Mouse (Mus musculus) adrenal gland, postnatal 25 days (tissue): ENCODE measurements around the gene Fance. TPM values are rescaled to one million over a fixed set of nuclear protein-coding genes. Genes with fewer than 3 reads are reported as not detected.

ENCODE experiments used
- DNase-seq: peaks from one replicate; pipeline ENCODE4 v3.0.0; 2021; ENCODE audit warnings: mixed read lengths
- long read RNA-seq: library from polyadenylated mRNA; stranded (forward); transcript quantifications from one replicate; pipeline ENCODE4 v2.0.0, GENCODE M21; 2021
- total RNA-seq: library from RNA; stranded (reverse); gene quantifications from 2 replicates; pipeline ENCODE4 v1.2.3, GENCODE M21; 2021

Fance gene
- total RNA-seq: 34.6 and 35.0 TPM in 2 replicates
- long read RNA-seq, transcript Fance-203 (10 exons, 2,025 nt): major isoform, 12 of 46 reads
- long read RNA-seq, transcript Fance-201 (10 exons, 1,942 nt): minor isoform, 5 of 46 reads
- long read RNA-seq, partial matches to known transcripts: 5 of 46 reads
- long read RNA-seq, other reads (novel, unspliced or antisense): 21 of 46 reads

GRCm38 (mm10) chr17:28313212-28313879 is at the start of gene Fance:
TSS of gene Fance (plus strand) at chr17:28313519.
- peak; percentile 95 for DNase-seq

DNA sequence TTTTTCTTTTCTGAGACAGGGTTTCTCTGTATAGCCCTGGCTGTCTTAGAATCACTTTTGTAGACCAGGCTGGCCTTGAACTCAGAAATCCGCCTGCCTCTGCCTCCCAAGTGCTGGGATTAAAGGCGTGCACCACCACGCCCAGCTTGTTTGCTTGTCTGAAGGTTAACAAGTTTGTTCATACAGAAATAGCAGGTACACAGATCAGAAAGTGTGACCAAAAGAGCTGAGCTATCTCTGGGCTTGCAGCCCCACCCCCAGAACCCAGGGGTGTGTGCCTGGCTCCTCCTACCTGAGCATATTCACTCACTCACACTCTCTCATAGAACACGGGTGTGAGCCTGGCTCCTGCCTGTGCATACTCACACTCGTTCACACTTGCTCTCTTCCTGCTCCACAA is 46.1 kb upstream of the Fance start:
- DNase-seq: no peak

GRCm38 (mm10) chr17:28270165-28270564 is 43.2 kb upstream of the Fance start:
- no peak for DNase-seq

DNA sequence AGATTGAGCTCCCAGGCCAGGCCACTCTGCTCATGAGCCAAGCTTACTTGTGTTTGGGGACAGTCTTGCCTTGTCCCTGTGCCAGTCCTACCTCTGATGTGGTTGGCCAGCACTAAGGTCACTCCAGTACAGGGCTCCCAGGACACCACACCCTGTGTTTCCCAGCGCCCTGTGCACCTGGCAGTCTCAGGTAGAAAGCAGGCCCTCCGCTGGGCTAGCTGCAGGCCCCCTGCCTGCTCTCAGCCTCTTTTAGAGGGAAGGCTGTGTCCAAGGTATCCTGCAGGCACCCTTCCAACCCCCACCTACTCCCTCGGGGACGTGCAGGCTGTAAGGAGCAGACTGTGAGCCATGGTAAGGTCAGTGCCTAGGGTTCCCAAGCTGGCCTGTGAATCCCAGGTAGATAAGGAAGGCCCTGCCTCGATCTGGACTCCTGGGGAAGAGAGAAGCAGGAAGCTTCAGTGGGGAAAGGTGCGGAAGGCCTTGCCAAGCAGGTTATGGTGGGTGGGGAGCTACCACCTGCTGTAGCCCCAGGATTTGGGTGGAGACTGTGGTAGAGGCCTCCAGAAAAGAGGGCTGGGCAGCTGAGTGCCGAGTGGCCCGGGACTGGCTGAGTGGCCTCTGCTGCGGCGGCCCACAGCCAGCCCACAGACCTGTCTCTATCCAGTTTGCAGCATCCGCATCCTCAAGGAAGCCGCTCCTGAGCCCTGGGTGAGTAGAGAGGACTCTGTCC is 41.6 kb upstream of the Fance start:
- DNase-seq: no peak

DNA sequence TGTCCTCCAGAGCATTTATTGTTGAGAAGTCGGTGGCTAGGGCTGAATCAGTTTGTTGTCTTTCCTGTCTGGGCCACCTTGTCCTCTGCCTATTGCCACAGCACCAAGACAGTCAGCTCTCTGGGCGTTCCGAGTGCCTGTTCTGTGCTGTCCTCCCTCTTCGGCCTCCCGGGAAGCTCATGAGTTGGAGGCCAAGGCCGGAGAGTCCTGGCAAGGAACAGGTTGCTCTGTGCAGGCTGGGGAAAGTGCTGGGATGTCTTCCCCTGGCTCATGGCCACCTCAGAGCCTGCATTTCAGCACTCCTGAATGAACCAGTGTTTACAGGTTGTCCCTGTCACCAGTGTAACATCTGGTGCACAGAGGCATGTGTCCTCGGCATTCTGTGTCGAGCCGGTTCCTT is 41.0 kb upstream of the Fance start:
- DNase-seq: no peak

DNA sequence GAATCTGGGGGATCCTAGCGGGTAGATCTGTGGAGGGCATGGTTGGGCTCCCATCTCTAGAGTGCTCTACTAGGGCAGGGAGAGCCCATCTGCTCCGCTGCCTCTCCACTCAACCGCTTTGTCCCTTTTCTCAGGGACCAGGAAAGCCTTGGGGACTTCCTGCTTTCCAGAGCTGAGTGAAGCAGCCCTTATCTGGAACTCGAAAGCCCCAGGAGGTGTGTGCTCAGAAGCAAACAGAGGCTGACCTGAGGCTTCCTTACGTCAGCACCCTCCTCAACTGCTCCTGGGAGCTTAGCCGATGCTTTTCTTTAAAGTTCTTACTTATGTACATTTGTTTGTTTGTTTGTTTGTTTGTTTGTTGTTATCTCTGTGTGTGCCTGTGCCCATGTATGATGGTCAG is 40.5 kb upstream of the Fance start:
- DNase-seq: no peak

DNA sequence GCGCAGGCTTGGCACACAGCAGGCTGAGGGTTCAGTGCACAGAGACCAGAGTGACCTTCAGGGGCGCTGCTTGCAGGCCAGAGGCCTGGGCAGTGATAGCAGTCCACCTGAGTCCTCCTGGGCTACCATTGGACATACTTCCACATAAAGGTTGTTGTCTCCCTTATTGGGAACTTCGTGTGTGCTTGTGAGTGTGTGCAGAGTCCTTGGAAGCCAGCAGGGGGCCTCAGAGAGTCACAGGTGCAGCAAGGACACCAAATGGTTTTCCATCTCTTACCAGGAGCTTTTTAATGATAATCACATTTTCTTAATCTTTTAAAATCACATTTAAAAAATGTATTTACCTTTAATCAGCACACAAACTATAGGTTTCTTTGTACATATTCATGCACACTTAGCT is 38.6 kb upstream of the Fance start:
- DNase-seq: peak; percentile 47

DNA sequence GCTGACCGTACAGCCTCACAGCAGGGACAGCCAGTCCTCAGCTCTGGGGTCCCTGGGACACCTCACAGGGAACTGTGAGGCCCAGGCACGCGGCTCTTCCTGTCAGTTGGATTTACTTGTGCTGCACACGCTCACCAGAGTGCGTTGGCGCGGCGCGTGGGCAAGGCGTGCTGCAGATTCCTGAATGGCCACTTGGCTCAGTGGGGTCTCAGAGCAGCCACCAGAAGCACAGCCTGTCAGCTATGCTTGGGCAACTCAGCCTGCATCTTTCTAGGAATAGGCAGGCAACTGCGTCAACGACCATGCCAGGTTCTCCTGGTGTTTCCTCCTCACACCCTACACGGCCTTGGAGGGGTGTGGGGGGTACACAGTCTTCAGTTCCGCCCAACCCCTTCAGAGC is 36.1 kb upstream of the Fance start:
- no peak for DNase-seq

DNA sequence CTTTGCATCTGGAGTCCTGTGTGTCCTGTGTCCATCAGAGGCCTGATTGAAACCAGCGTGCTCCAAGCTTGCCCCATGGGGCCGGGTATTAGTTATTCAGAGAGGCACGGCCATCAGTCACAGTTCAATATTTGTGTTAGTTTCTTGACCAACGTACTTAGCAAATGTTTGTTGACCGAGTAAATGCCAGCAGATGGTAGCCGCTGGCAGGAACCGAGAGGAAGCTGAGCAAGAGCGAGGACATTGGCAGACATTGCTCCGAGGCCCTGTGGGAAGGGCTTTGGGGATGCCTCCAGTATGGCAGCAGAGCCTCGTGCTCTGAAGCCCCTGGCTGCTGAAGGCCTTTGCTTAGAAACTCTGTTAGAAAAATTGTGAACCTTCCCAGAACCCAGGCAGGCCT is 35.6 kb upstream of the Fance start:
- DNase-seq: no peak

DNA sequence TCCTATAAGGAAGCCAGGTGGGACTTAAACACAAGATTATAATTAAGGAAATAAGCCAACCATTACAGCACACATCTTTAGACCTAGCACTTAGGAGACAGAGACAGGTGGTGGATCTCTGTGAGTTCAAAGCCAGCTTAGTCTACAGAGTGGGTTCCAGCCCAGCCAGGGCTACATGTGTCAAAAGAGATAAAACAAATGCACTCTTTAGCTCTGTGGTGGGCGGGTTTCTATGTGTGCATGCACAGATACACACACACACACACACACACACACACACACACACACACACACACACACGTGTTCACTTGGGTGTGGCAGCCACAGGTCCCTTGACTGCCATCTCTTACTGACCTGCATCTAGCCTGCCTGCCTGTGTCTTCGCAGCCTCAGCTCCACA is 35.2 kb upstream of the Fance start:
- no peak for DNase-seq

DNA sequence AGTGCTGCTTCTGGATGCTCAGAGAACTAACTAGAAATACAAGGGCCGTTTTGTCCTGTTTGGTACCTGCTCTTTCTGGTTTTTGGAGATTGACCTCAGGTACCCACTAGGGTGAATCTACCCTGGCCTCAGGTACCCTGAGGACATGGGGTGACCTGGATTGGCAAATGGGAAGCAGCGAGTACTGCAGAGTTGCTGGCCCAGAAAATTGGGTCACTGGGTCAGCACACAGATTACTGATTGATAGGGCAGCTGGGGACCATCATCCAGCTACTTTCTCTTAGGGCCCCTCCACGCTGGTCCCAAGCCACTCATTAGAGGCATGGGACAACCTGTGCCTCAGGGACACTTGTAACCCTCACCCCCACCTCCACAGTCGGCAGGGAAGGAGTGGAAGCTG is 34.1 kb upstream of the Fance start:
- DNase-seq: no peak

DNA sequence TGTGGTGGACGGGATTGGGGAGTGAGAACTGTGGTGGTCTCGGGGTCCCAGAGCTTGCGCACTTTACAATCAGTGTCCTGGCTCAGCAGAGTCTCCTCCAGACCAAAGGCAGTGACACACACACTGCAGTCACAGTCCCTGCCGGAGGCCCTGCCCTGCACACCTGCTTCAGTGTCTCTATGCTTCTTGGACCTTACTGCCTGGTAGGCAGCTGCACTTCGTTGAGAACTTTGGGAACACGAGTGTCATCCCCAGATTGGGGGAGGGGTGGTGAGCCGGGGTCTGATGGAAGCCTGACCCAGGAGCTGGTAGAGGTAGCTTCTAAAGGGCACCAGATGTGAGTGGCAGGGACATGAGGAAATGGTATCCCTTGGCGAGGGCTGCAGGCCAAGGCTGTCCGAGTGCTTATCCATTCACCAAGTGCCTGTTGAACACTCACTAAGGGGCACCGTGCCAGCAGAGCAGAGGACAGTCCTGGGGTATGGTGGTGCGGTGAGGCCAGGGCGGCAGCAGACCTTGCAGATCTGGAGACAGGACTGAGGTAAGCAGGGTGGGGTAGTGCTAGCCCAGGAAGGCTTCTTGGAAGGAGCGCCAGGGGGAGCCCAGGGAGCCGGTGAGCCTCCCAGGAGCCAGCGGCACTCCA is 33.4 kb upstream of the Fance start:
- DNase-seq: peak; percentile 92

GRCm38 (mm10) chr17:28280423-28280800 is 32.9 kb upstream of the Fance start:
- DNase-seq: peak; percentile 51

- no peak for DNase-seq
Observed at GRCm38 (mm10) chr17:28280831-28281377, 32.4 kb upstream of the Fance start.

DNA sequence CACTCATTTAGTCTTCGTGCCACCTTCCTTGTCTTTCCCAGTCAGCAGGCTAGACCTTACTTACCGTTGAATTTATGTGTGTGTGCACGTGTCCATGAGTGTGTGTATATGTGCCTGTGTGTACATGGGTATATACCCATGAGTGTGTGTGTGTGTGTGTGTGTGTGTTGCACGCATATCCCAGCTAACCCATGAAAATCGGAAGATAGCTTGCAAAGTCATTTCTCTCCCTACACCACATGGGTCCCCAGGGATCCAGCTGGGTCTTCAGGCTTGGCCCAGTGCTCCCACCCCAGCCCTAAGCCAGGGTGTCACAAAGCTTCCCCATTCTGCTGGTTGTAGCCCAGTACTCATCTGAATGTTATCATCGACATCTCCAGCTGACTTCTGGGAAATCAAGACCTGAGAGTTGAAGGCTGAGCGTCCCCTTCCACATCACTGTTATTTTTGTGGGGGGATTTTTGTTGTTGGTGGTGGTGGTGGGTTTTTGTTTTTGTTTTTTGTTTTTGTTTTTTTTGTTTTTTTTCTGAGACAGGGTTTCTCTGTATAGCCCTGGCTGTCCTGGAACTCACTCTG is 31.4 kb upstream of the Fance start:
- no peak for DNase-seq

DNA sequence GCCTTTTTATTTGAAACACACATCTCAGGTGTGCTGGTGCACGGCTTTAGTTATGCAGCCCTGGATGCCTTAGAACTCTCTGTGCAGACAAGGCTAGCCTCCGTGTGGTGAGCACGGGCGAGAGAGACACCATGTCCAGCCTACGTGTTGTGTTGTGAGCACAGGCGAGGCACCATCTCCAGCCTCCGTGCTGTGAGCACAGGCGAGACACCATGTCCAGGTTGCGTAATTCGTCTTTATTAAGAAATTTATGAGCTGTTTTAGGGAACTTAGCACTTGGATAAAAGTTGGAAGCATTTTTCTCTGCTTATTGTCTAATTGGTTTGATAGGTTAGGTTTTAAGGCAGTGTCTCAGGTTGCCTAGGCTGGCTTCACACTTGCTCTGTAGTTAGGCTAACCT is 30.1 kb upstream of the Fance start:
- DNase-seq: no peak

- DNase-seq: no peak
Observed at GRCm38 (mm10) chr17:28286133-28286532, 27.2 kb upstream of the Fance start.

DNA sequence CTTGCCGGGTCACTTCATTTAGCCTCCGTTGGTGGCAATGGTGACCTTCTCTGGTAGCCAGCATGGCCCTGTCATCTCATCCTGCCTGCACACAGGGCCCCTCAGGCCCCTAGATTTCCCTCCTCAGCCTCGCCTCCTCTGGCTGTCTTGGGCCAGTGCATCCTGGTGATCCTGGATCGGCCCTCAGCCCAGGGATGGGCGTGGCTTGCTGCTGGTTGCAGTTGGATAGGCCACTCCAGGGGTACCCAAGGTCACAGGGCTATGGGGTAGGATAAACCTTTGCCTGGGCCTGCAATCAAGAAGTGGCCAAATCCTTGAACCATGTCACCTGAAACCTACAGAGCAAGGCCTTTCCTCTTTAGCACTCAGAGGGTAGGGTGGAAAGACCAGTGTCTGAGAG is 26.4 kb upstream of the Fance start:
- DNase-seq: no peak

GRCm38 (mm10) chr17:28287578-28287977 is 25.7 kb upstream of the Fance start:
- no peak for DNase-seq

DNA sequence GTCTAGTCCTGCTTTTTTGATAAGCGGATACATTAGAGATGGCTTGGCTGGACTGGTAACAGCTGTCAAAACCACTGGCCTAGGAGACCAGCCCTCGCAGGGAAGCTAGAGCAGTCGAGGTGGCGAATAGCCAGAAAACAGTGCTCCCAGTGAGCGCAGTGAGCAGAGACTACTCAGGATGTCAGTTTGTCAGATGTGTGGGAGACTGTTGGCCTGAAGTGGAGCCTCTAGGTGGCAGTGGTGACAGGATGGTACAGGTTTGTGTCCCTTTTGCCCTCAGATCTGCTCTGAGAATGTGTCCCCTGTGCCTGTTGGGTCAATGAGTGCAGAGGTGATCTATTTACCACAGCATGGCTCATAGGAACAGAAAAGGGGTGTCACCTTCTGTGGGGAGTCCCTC is 25.3 kb upstream of the Fance start:
- no peak for DNase-seq

- peak; percentile 92 for DNase-seq
Observed at GRCm38 (mm10) chr17:28290262-28290661, 23.1 kb upstream of the Fance start.

DNA sequence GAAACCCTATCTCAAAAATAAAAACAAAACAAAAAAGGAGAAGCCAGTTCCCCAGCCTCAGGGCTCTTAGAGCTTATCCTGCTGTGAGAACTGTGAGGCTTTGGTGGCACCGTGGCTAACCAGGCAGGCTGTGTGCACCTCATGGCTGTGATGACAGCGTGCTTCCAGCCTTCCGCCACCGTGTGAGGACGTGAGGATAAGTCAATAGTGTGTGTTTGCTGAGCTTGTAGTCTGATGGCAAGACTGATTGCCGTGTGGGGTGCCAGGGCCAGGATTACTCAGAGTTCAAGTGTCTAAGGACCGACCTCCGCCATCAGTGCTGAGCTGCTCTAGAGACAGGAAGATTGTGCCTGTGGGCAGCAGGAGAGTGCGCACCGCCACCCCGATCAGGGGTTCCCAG is 22.6 kb upstream of the Fance start:
- no peak for DNase-seq

DNA sequence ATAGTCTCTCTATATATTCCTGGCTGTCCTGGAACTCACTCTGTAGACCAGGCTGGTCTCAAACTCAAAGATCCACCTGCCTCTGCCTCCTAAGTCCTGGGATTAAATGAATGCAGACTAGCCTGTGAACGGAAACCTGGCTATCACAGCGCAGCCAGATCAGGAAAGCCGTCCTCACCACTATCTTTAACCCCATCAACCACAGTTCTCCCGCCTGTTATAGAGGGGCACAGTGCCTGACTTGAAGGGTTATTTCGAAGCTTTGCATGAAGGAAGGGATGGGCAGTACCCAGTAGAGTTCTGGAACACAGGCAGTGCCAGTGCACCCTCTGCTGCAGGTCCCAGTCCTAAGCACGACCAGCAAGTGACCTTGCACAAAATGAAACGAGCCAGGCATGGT is 22.0 kb upstream of the Fance start:
- no peak for DNase-seq
